ENCODE assay signal across 22 mouse cellular contexts in the genomic region with DNA sequence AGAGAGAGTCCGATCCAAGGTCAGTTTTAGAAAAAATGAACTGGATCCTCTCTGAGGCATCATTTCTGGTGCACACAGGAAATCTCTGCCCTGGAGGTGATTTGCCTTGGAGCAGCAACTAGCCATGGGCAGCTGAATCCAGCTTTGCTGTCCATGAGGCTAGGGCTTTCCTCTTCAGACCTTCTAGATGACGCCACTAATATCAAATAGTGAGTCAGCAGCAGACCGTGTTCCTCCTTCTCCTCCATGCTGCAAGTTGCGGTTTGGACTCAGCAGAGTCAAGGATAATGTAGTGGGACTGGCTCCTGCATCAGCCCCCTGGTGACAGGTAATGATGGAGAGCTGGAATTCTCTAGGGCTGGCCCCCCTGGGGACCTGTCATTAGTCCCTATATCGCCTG.
A peak's percentile ranks its signal among the peaks of the same experiment; 100 is the strongest.
DNase-seq lines count a peak whose midpoint lies in the region; ATAC-seq lines count a peak whose summit lies in the region.
"Had no signal": no experiment of that assay in that cellular context is flagged by ENCODE, and none has a peak within 500 bp of the region (broad histone marks: within the 10 kb centered on the region; RNA-seq: fewer than 3 reads in every experiment).

No protein-coding gene starts in this region.

- no peak overlapping the region for H3K4me2 ChIP-seq in intestine, embryonic 15.5 days (replicated peaks)
- H3K4me2 ChIP-seq: embryonic facial prominence, embryonic 12.5 days; heart, embryonic 11.5 days; liver, embryonic 11.5 days; lung, embryonic 14.5 days had no signal

- 60% methylated on average over 5 of the region's 5 CpGs for WGBS in intestine, embryonic 15.5 days

- no peak overlapping the region for H3K27ac ChIP-seq in intestine, embryonic 15.5 days
- H3K27ac ChIP-seq: embryonic facial prominence, embryonic 12.5 days; macrophage had no signal

- no peaks in the 10 kb centered on the region for H3K36me3 ChIP-seq in intestine, embryonic 15.5 days
- H3K36me3 ChIP-seq: embryonic facial prominence, embryonic 12.5 days; G1E had no signal

- peak; percentile 61 to 77; a peak in 3 of 4 replicates for ATAC-seq in hematopoietic stem cell, adult 5-6 weeks (replicated peaks in 1 of 2; ENCODE audit: insufficient read depth in 1 of 2, low FRiP score in 2 of 2, low TSS enrichment in 1 of 2, low read depth in 1 of 2, poor library complexity in 2 of 2, severe bottlenecking in 2 of 2)
- ATAC-seq in intestine, embryonic 15.5 days: no peak
- ATAC-seq: CD4-positive, CD25-positive, alpha-beta regulatory T cell, adult 4 months had no signal

- no peaks in the 10 kb centered on the region for H3K27me3 ChIP-seq in intestine, embryonic 15.5 days (replicated peaks)

- no peak overlapping the region for H3K4me3 ChIP-seq in intestine, embryonic 15.5 days (replicated peaks)
- H3K4me3 ChIP-seq: embryonic facial prominence, embryonic 12.5 days had no signal

- H3K9ac ChIP-seq in intestine, embryonic 15.5 days: no peak overlapping the region
- H3K9ac ChIP-seq: embryonic facial prominence, embryonic 12.5 days; lung, embryonic 14.5 days had no signal

- H3K4me1 ChIP-seq in intestine, embryonic 15.5 days (replicated peaks): no peaks in the 10 kb centered on the region

- intact Hi-C loops in left cerebral cortex, postnatal 10 days (cut with DNase I): no loop called here

- H3K9me3 ChIP-seq in intestine, embryonic 15.5 days: no peaks in the 10 kb centered on the region
- H3K9me3 ChIP-seq: embryonic facial prominence, embryonic 12.5 days; G1E had no signal

- DNase-seq in heart, adult 11 months: peak; percentile 78
- no peak for DNase-seq in heart, adult 18-20 months
- DNase-seq in 3T3-L1 (ENCODE audit: low read depth, low spot score) (peak; percentile 70), NIH3T3 (ENCODE audit: low read depth) (peak; percentile 68)
- no peak for DNase-seq in left cerebral cortex, postnatal 10 days (ENCODE audit: extremely low spot score in 1 of 2, low spot score in 2 of 2)
- no peak for DNase-seq in thymus, postnatal 25 days
- DNase-seq: cerebellum, adult 11-12 months; cerebellum, postnatal 36 days; gastrocnemius, postnatal 25 days; heart, postnatal 14 days; kidney, adult 8-10 months; left cerebral cortex, postnatal 4 days; lung, embryonic 14.5 days; right cerebral cortex, postnatal 25 days had no signal

Comparison
In these comparisons a context has a peak if more than half of its experiments do, and no peak if none do; other contexts are left out.
1. DNase-seq: peak in heart, adult 11 months (single experiment), 3T3-L1 (single experiment) and NIH3T3 (single experiment); none in heart, adult 18-20 months (0 of 2), left cerebral cortex, postnatal 10 days (0 of 2) and thymus, postnatal 25 days (single experiment).